Mouse (Mus musculus) spleen, adult 2 months (tissue): ENCODE measurements around the gene Olfr1294.

Experiments
- CTCF ChIP-seq: fragments of 200-500 bp; IDR thresholded peaks from 2 replicates; pipeline ENCODE4 v1.5.1; 2011; ENCODE audit warnings: mild to moderate bottlenecking, inconsistent platforms; ENCODE audit not compliant: insufficient read depth, insufficient read length, insufficient replicate concordance; ENCODE audit errors: extremely low read depth
- POLR2A ChIP-seq: fragments of 200-500 bp; IDR thresholded peaks from 2 replicates; pipeline ENCODE4 v1.6.1; 2011; ENCODE audit warnings: low read depth, low read length, inconsistent platforms

DNA sequence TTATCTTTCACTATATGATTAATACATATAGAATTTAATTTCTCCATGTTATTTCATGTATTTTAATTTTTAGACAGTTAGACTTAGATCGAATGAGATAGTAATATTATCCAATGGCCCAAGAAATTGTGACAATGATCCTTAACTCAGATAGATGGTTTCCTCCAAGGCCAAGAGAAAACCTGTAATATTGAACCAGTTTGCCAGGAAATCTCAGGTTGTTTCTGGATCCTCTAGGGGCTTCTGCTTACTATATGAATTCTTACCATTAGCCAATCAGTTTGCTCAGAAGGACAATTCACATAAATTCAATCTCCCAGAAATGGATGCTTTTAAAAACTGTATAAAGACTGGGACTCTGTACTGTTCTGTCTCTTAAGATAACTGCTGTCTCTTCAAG, 15.2 kb downstream of the Olfr1294 start, which contains the start of gene Olfr1293-ps:
- TF ChIP-seq CTCF (no peak), POLR2A (no peak)
